Mouse (Mus musculus) lung, embryonic 16.5 days (tissue): ENCODE measurements around the gene Olfr374. TPM values are rescaled to one million over a fixed set of nuclear protein-coding genes. Genes with fewer than 3 reads are reported as not detected.

Source experiments
- ATAC-seq: fragments of 200-750 bp; cut with Nextera tagmentation; 2 replicates; pipeline ENCODE4 v1.8.0; 2017; ENCODE audit warnings: low read depth, mild to moderate bottlenecking, moderate library complexity
- H3K27ac ChIP-seq: fragments of 300-500 bp; sonication (generic); 2 replicates; pipeline ENCODE4 v1.5.1; 2014; ENCODE audit warnings: mild to moderate bottlenecking, control low read depth, low read length
- H3K27me3 ChIP-seq: fragments of 300-500 bp; sonication (generic); 2 replicates; pipeline ENCODE4 v1.6.1; 2014; ENCODE audit warnings: low read depth, low read length, mixed read lengths; ENCODE audit not compliant: control insufficient read depth, insufficient read depth
- H3K36me3 ChIP-seq: fragments of 300-500 bp; sonication (generic); 2 replicates; pipeline ENCODE4 v1.6.1; 2014; ENCODE audit warnings: low read length; ENCODE audit not compliant: control insufficient read depth, insufficient read depth
- H3K4me1 ChIP-seq: fragments of 300-500 bp; sonication (generic); replicated peaks from 2 replicates; pipeline ENCODE4 v1.6.1; 2014; ENCODE audit warnings: low read length, mixed read lengths; ENCODE audit not compliant: control insufficient read depth, insufficient read depth
- H3K4me2 ChIP-seq: fragments of 300-500 bp; sonication (generic); 2 replicates; pipeline ENCODE4 v1.6.1; 2014; ENCODE audit warnings: low read depth, low read length, control low read depth
- H3K4me3 ChIP-seq: fragments of 300-500 bp; sonication (generic); 2 replicates; pipeline ENCODE4 v1.5.1; 2014; ENCODE audit warnings: mild to moderate bottlenecking, low read length, control low read depth
- H3K9ac ChIP-seq: fragments of 300-500 bp; sonication (generic); 2 replicates; pipeline ENCODE4 v1.6.1; 2014; ENCODE audit warnings: low read length, control low read depth
- H3K9me3 ChIP-seq: fragments of 300-500 bp; sonication (generic); 2 replicates; pipeline ENCODE4 v1.6.1; 2016; ENCODE audit warnings: low read length; ENCODE audit not compliant: control insufficient read depth
- WGBS: fragments of 180-500 bp; shearing (Covaris S2); extraction: QIAGEN DNeasy Blood & Tissue Kit; methylation state at CpG from one replicate; pipeline ENCODE4 v1.1.7; 2014; 5-methylcytosine and 5-hydroxymethylcytosine counted together
- polyA plus RNA-seq: library from polyadenylated mRNA; unstranded; fragments of >200 nt; fragmentation: Nextera tagmentation; extraction: Ambion mirVana; gene quantifications from 2 replicates; pipeline ENCODE4 v1.2.1, GENCODE M21; 2015

Gene Olfr374
- polyA plus RNA-seq, 1 experiment from 2014 or later, result not detected

DNA sequence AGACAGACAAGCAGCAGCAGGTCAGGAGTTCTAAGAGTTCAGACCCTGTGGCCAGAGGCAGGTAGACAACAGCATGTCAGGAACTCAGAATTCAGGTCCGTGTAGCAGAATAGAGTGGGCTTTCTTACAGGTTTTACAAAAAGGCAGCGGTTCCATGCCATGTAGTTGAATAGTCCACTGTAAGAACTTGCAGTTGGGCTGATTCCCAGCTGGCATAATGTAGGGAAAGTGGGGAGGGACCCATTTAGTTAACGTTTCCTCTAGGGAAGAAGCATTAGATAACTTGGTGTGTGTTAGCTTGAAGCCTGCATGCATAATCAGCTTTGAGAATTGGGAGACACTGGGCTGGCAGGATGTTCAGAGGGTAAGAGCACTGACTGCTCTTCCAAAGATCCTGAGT lies 51.9 kb downstream of the Olfr374 start:
- Histone ChIP-seq H3K4me3 (no peak overlapping the region), H3K9ac (no peak overlapping the region), H3K4me1 (peaks cover 12% of the 10 kb centered on the region), H3K27me3 (no peaks in the 10 kb centered on the region), H3K9me3 (no peaks in the 10 kb centered on the region), H3K4me2 (no peak overlapping the region), H3K27ac (no peak overlapping the region), H3K36me3 (peaks cover 2% of the 10 kb centered on the region; the same call in 1 of the 2 replicates)
- WGBS, result 76% methylated on average over 3 of the region's 3 CpGs
- ATAC-seq, result no peak

- H3K9me3 ChIP-seq, result no peaks in the 10 kb centered on the region
- H3K4me2 ChIP-seq, result peak overlapping the region; percentile 82
- peaks cover 12% of the 10 kb centered on the region for H3K4me1 ChIP-seq
- no peaks in the 10 kb centered on the region for H3K27me3 ChIP-seq
- peak overlapping the region; percentile 68 for H3K9ac ChIP-seq
- H3K27ac ChIP-seq, result no peak overlapping the region; the same call in 1 of the 2 replicates
- WGBS, result 65% methylated on average over 3 of the region's 3 CpGs
- peak overlapping the region; percentile 53 for H3K4me3 ChIP-seq
- peaks cover 5% of the 10 kb centered on the region; the same call in 1 of the 2 replicates for H3K36me3 ChIP-seq
- no peak for ATAC-seq
These were observed 53.2 kb downstream of the Olfr374 start for GRCm38 (mm10) chr8:72160007-72160406.

DNA sequence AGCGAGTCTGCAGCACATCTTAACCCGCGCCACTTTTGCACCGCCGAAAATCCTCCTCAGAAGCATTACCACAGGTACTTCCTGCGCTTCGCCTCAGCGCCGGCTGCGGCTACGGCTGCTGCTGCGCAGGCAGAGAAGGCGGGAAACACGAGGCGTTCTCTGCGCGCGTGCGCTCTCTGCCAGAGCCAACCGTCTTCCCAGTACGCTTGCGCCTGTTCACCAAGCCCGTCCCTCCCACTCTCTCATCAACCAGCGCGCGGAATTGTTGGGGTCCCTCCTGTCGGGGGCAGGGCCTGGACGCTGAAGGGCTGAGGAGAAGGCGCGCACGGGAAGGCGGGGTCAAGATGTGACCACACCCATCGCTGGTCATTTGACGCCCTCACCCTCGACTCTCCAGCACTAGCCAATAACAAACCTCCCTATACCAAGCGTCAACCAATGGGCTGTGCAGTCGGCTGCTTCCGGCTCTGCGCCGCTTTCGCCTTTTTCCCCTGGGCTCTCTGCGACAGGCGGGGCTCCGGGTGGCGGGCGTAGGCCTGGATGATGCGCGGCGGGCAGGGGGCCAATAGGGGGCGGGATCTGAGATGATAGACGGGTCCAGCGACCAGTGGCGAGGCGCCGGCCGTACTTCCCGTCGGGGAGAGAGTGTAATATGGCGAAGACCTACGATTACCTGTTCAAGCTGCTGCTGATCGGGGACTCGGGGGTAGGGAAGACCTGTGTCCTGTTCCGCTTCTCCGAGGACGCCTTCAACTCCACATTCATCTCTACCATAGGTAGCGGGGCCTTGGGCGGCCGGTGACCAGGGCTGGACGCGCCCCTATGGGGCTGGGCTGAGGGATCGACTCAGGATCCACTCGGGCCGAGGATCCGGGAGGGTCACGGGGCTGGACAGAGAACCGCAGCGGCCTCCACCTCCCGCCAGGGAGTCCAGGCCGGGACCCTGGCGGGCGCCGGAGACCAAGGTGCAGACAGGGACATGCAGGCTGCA lies 54.2 kb downstream of the Olfr374 start, which contains the start of gene Rab8a:
Gene Rab8a (plus strand): TSS at position 494 of the 991 bp plus-strand sequence.
- Histone ChIP-seq H3K27ac (peak within 1 kb of the TSS; percentile 78), H3K4me1 (peaks cover 12% of the 10 kb centered on the region), H3K27me3 (no peaks in the 10 kb centered on the region), H3K36me3 (peaks cover 5% of the 10 kb centered on the region), H3K4me2 (peak within 1 kb of the TSS; percentile 87), H3K9me3 (no peaks in the 10 kb centered on the region), H3K4me3 (peak within 1 kb of the TSS; percentile 95), H3K9ac (peak within 1 kb of the TSS; percentile 98)
- ATAC-seq, result peak; percentile 99
- WGBS, result under 1% methylated on average over 82 of the region's 82 CpGs

GRCm38 (mm10) chr8:72162821-72163220 lies 56.0 kb downstream of the Olfr374 start:
- no peak overlapping the region for H3K9ac ChIP-seq
- H3K27me3 ChIP-seq, result no peaks in the 10 kb centered on the region
- H3K4me3 ChIP-seq, result no peak overlapping the region
- H3K9me3 ChIP-seq, result no peaks in the 10 kb centered on the region
- no peak for ATAC-seq
- peaks cover 5% of the 10 kb centered on the region for H3K36me3 ChIP-seq
- peak overlapping the region; percentile 87; the same call in 1 of the 2 replicates for H3K4me2 ChIP-seq
- H3K27ac ChIP-seq, result no peak overlapping the region
- peaks cover 12% of the 10 kb centered on the region for H3K4me1 ChIP-seq

Other genes starting within 250 kb of the Olfr374 start
- gene Zfp709, start 225.0 kb upstream of the Olfr374 start, polyA plus RNA-seq, result 6.2 and 7.2 TPM in 2 replicates
- gene Zfp882, start 198.4 kb upstream of the Olfr374 start, polyA plus RNA-seq, result 5.4 and 6.0 TPM in 2 replicates
- 22.0 and 24.6 TPM in 2 replicates for gene Zfp617, start 198.4 kb upstream of the Olfr374 start, polyA plus RNA-seq
- gene Zfp961, start 156.0 kb upstream of the Olfr374 start, polyA plus RNA-seq, result 22.4 and 24.4 TPM in 2 replicates
- 3.1 and 3.8 TPM in 2 replicates for gene Cyp4f18, start 97.4 kb upstream of the Olfr374 start, polyA plus RNA-seq
- not detected in 2 replicates for gene Olfr372, start 65.8 kb upstream of the Olfr374 start, polyA plus RNA-seq
- gene Olfr373, start 23.9 kb upstream of the Olfr374 start, polyA plus RNA-seq, result not detected in 2 replicates
- 906 and 927 TPM in 2 replicates for gene Tpm4, start 27.9 kb downstream of the Olfr374 start, polyA plus RNA-seq
- 112 and 125 TPM in 2 replicates for gene Rab8a, start 54.2 kb downstream of the Olfr374 start, polyA plus RNA-seq
- 0.41 and 0.60 TPM in 2 replicates for gene Hsh2d, start 82.6 kb downstream of the Olfr374 start, polyA plus RNA-seq
- 0.20 TPM in 1 of 2 replicates, not detected in the other for gene Cib3, start 105.8 kb downstream of the Olfr374 start, polyA plus RNA-seq
- gene Gm11034, start 106.6 kb downstream of the Olfr374 start, polyA plus RNA-seq, result not detected in 2 replicates
- gene Fam32a, start 112.7 kb downstream of the Olfr374 start, polyA plus RNA-seq, result 76.1 and 78.7 TPM in 2 replicates
- gene Ap1m1, start 133.0 kb downstream of the Olfr374 start, polyA plus RNA-seq, result 98.3 and 101 TPM in 2 replicates
- 33.3 and 34.5 TPM in 2 replicates for gene Gm10282, start 198.2 kb downstream of the Olfr374 start, polyA plus RNA-seq
- gene Klf2, start 212.0 kb downstream of the Olfr374 start, polyA plus RNA-seq, result 11.7 and 12.9 TPM in 2 replicates